Mouse (Mus musculus) heart, embryonic 11.5 days (tissue): ENCODE results near the gene Sun1. TPM values are rescaled to one million over a fixed set of nuclear protein-coding genes. Genes with fewer than 3 reads are reported as not detected.

Experiments used
- ATAC-seq: fragments of 200-750 bp; cut with Nextera tagmentation; replicated peaks from 2 replicates; pipeline ENCODE4 v1.8.0; 2017; ENCODE audit warnings: moderate library complexity; ENCODE audit not compliant: insufficient number of reproducible peaks, low FRiP score, low TSS enrichment
- H3K27ac ChIP-seq: fragments of 300-500 bp; sonication (generic); 2 replicates; pipeline ENCODE4 v1.5.1; 2014; ENCODE audit warnings: mild to moderate bottlenecking, low read depth, low read length
- H3K27me3 ChIP-seq: fragments of 300-500 bp; sonication (generic); 2 replicates; pipeline ENCODE4 v1.6.1; 2014; ENCODE audit warnings: mild to moderate bottlenecking, low read length, mixed read lengths; ENCODE audit not compliant: control insufficient read depth, insufficient read depth
- H3K36me3 ChIP-seq: fragments of 300-500 bp; sonication (generic); 2 replicates; pipeline ENCODE4 v1.6.1; 2014; ENCODE audit warnings: mild to moderate bottlenecking, low read length, moderate library complexity, mixed read lengths; ENCODE audit not compliant: control insufficient read depth, insufficient read depth
- H3K4me1 ChIP-seq: fragments of 300-500 bp; sonication (generic); 2 replicates; pipeline ENCODE4 v1.6.1; 2014; ENCODE audit warnings: low read length; ENCODE audit not compliant: control insufficient read depth, insufficient read depth
- H3K4me2 ChIP-seq: fragments of 300-500 bp; sonication (generic); 2 replicates; pipeline ENCODE4 v1.6.1; 2014; ENCODE audit warnings: mild to moderate bottlenecking, moderate library complexity
- H3K4me3 ChIP-seq: fragments of 300-500 bp; sonication (generic); 2 replicates; pipeline ENCODE4 v1.5.1; 2014; ENCODE audit warnings: low read depth, low read length
- H3K9ac ChIP-seq: fragments of 300-500 bp; sonication (generic); 2 replicates; pipeline ENCODE4 v1.6.1; 2014; ENCODE audit warnings: mild to moderate bottlenecking, low read depth, low read length, moderate library complexity
- H3K9me3 ChIP-seq: fragments of 300-500 bp; sonication (generic); replicated peaks from 2 replicates; pipeline ENCODE4 v1.6.1; 2016; ENCODE audit warnings: low read length; ENCODE audit not compliant: control insufficient read depth
- WGBS: fragments of 180-500 bp; shearing (Covaris S2); extraction: QIAGEN DNeasy Blood & Tissue Kit; methylation state at CpG from one replicate; pipeline ENCODE4 v1.1.7; 2014; ENCODE audit not compliant: insufficient replicate concordance; 5-methylcytosine and 5-hydroxymethylcytosine counted together
- polyA plus RNA-seq: library from polyadenylated mRNA; unstranded; fragments of >200 nt; fragmentation: Nextera tagmentation; extraction: Ambion mirVana; gene quantifications from 2 replicates; pipeline ENCODE4 v1.2.1, GENCODE M21; 2014

Sun1 gene
- 33.4 and 40.9 TPM in 2 replicates for polyA plus RNA-seq

GRCm38 (mm10) chr5:139199995-139200769, at the start of gene Sun1:
TSS of gene Sun1 (plus strand) at chr5:139200637.
- Histone ChIP-seq H3K36me3 (no peaks in the 10 kb centered on the region), H3K4me3 (peak within 1 kb of the TSS; percentile 94), H3K27ac (peak within 1 kb of the TSS; percentile 88), H3K9ac (peak within 1 kb of the TSS; percentile 91), H3K4me2 (peak within 1 kb of the TSS; percentile 92), H3K27me3 (no peaks in the 10 kb centered on the region), H3K4me1 (peaks cover 13% of the 10 kb centered on the region), H3K9me3 (no peaks in the 10 kb centered on the region)
- WGBS = under 1% methylated on average over 64 of the region's 64 CpGs
- ATAC-seq = peak; percentile 97

- H3K4me2 ChIP-seq = no peak overlapping the region
- no peaks in the 10 kb centered on the region for H3K4me1 ChIP-seq
- ATAC-seq = no peak
- no peak overlapping the region for H3K9ac ChIP-seq
- no peaks in the 10 kb centered on the region for H3K9me3 ChIP-seq
- H3K27me3 ChIP-seq = no peaks in the 10 kb centered on the region
- no peak overlapping the region for H3K27ac ChIP-seq
- WGBS = 89% methylated on average over 8 of the region's 8 CpGs
- no peak overlapping the region for H3K4me3 ChIP-seq
- H3K36me3 ChIP-seq = peaks cover 6% of the 10 kb centered on the region
Observed at GRCm38 (mm10) chr5:139160899-139161298, 39.5 kb upstream of the Sun1 start.

- no peaks in the 10 kb centered on the region for H3K4me1 ChIP-seq
- no peak overlapping the region for H3K9ac ChIP-seq
- H3K9me3 ChIP-seq = no peaks in the 10 kb centered on the region
- H3K27ac ChIP-seq = no peak overlapping the region
- H3K27me3 ChIP-seq = no peaks in the 10 kb centered on the region
- ATAC-seq = no peak
- no peak overlapping the region for H3K4me2 ChIP-seq
- H3K4me3 ChIP-seq = no peak overlapping the region
- H3K36me3 ChIP-seq = peaks cover 9% of the 10 kb centered on the region; the same call in 1 of the 2 replicates
- WGBS = 76% methylated on average over 10 of the region's 10 CpGs
Observed at GRCm38 (mm10) chr5:139161632-139162031, 38.8 kb upstream of the Sun1 start.

GRCm38 (mm10) chr5:139166781-139167361, 33.6 kb upstream of the Sun1 start:
- Histone ChIP-seq H3K27me3 (no peaks in the 10 kb centered on the region), H3K9ac (no peak overlapping the region), H3K4me1 (peaks cover 2% of the 10 kb centered on the region; the same call in 1 of the 2 replicates), H3K36me3 (peaks cover 12% of the 10 kb centered on the region; the same call in 1 of the 2 replicates), H3K27ac (no peak overlapping the region), H3K4me3 (no peak overlapping the region), H3K4me2 (no peak overlapping the region), H3K9me3 (no peaks in the 10 kb centered on the region)
- no peak for ATAC-seq
- 61% methylated on average over 6 of the region's 6 CpGs for WGBS

- no peak overlapping the region for H3K4me3 ChIP-seq
- H3K9me3 ChIP-seq = no peaks in the 10 kb centered on the region
- no peak for ATAC-seq
- H3K36me3 ChIP-seq = peaks cover 12% of the 10 kb centered on the region; the same call in 1 of the 2 replicates
- H3K27ac ChIP-seq = no peak overlapping the region
- no peaks in the 10 kb centered on the region for H3K27me3 ChIP-seq
- 63% methylated on average over 1 of the region's 1 CpGs for WGBS
- no peak overlapping the region for H3K4me2 ChIP-seq
- H3K4me1 ChIP-seq = peaks cover 2% of the 10 kb centered on the region; the same call in 1 of the 2 replicates
- no peak overlapping the region for H3K9ac ChIP-seq
Observed at GRCm38 (mm10) chr5:139167548-139167947, 32.9 kb upstream of the Sun1 start.

GRCm38 (mm10) chr5:139171929-139172328, 28.5 kb upstream of the Sun1 start:
- no peaks in the 10 kb centered on the region for H3K27me3 ChIP-seq
- no peak overlapping the region for H3K27ac ChIP-seq
- H3K4me2 ChIP-seq = no peak overlapping the region
- no peaks in the 10 kb centered on the region for H3K9me3 ChIP-seq
- H3K4me1 ChIP-seq = peaks cover 7% of the 10 kb centered on the region; the same call in 1 of the 2 replicates
- no peak overlapping the region for H3K4me3 ChIP-seq
- H3K9ac ChIP-seq = no peak overlapping the region
- peaks cover 13% of the 10 kb centered on the region; the same call in 1 of the 2 replicates for H3K36me3 ChIP-seq
- ATAC-seq = no peak
- 82% methylated on average over 4 of the region's 4 CpGs for WGBS

GRCm38 (mm10) chr5:139174141-139174540, 26.3 kb upstream of the Sun1 start:
- ATAC-seq = no peak
- WGBS = 66% methylated on average over 10 of the region's 10 CpGs

GRCm38 (mm10) chr5:139174556-139175547, 25.6 kb upstream of the Sun1 start:
- Histone ChIP-seq H3K9ac (no peak overlapping the region), H3K27ac (no peak overlapping the region), H3K36me3 (peaks cover 19% of the 10 kb centered on the region; the same call in 1 of the 2 replicates), H3K4me3 (no peak overlapping the region), H3K4me1 (peaks cover 5% of the 10 kb centered on the region; the same call in 1 of the 2 replicates), H3K27me3 (no peaks in the 10 kb centered on the region), H3K9me3 (no peaks in the 10 kb centered on the region), H3K4me2 (no peak overlapping the region)
- ATAC-seq = no peak
- 73% methylated on average over 7 of the region's 10 CpGs for WGBS

More at GRCm38 (mm10) chr5:139174141-139174540, 26.3 kb upstream of the Sun1 start:
- Histone ChIP-seq H3K4me1 (peaks cover 5% of the 10 kb centered on the region; the same call in 1 of the 2 replicates), H3K9me3 (no peaks in the 10 kb centered on the region), H3K27me3 (no peaks in the 10 kb centered on the region), H3K9ac (no peak overlapping the region), H3K27ac (0 out of 2 replicates have a peak overlapping the region, but pooled peaks have one; percentile 10), H3K4me3 (no peak overlapping the region), H3K4me2 (no peak overlapping the region), H3K36me3 (peaks cover 16% of the 10 kb centered on the region; the same call in 1 of the 2 replicates)
